Mouse (Mus musculus) stomach, postnatal 0 days (tissue): Measurements from ENCODE around the gene Dnaja1. TPM values are rescaled to one million over a fixed set of nuclear protein-coding genes. Genes with fewer than 3 reads are reported as not detected.

Source experiments
- ATAC-seq: fragments of 200-750 bp; cut with Nextera tagmentation; 2 replicates; pipeline ENCODE4 v1.8.0; 2017; ENCODE audit not compliant: low FRiP score, low TSS enrichment
- DNase-seq: peaks from one replicate; pipeline ENCODE4 v3.0.0-alpha.2; 2016; ENCODE audit warnings: low spot score
- H3K27ac ChIP-seq: fragments of 300-500 bp; sonication (generic); replicated peaks from 2 replicates; pipeline ENCODE4 v1.5.1; 2014; ENCODE audit warnings: mild to moderate bottlenecking, control low read depth
- H3K27me3 ChIP-seq: fragments of 300-500 bp; sonication (generic); 2 replicates; pipeline ENCODE4 v1.6.1; 2014; ENCODE audit warnings: low read length; ENCODE audit not compliant: control insufficient read depth, insufficient read depth
- H3K36me3 ChIP-seq: fragments of 300-500 bp; sonication (generic); 2 replicates; pipeline ENCODE4 v1.6.1; 2014; ENCODE audit warnings: low read length, mixed read lengths; ENCODE audit not compliant: control insufficient read depth, insufficient read depth
- H3K4me1 ChIP-seq: fragments of 300-500 bp; sonication (generic); replicated peaks from 2 replicates; pipeline ENCODE4 v1.6.1; 2014; ENCODE audit warnings: antibody characterized with exemption; ENCODE audit not compliant: control insufficient read depth, insufficient read depth
- H3K4me2 ChIP-seq: fragments of 300-500 bp; sonication (generic); replicated peaks from 2 replicates; pipeline ENCODE4 v1.6.1; 2014; ENCODE audit warnings: low read depth, mild to moderate bottlenecking, control low read depth, moderate library complexity
- H3K4me3 ChIP-seq: fragments of 300-500 bp; sonication (generic); 2 replicates; pipeline ENCODE4 v1.5.1; 2014; ENCODE audit warnings: low read depth, low read length, control low read depth
- H3K9ac ChIP-seq: fragments of 300-500 bp; sonication (generic); 2 replicates; pipeline ENCODE4 v1.6.1; 2014; ENCODE audit warnings: mild to moderate bottlenecking, low read length, control low read depth, mixed read lengths
- H3K9me3 ChIP-seq: fragments of 300-500 bp; sonication (generic); 2 replicates; pipeline ENCODE4 v1.6.1; 2016; ENCODE audit warnings: low read length; ENCODE audit not compliant: control insufficient read depth
- CTCF ChIP-seq: IDR thresholded peaks from 2 replicates; pipeline ENCODE4 v1.5.1; 2016; ENCODE audit warnings: antibody characterized with exemption, low read depth, mild to moderate bottlenecking, moderate library complexity
- EP300 ChIP-seq: optimal IDR thresholded peaks from 2 replicates; pipeline ENCODE3; 2016; ENCODE audit warnings: antibody characterized with exemption
- WGBS: fragments of 180-500 bp; shearing (Covaris S2); extraction: QIAGEN DNeasy Blood & Tissue Kit; methylation state at CpG from one replicate; pipeline ENCODE4 v1.1.7; 2014; 5-methylcytosine and 5-hydroxymethylcytosine counted together
- polyA plus RNA-seq: library from polyadenylated mRNA; unstranded; fragments of >200 nt; fragmentation: Nextera tagmentation; extraction: Ambion mirVana; gene quantifications from 2 replicates; pipeline ENCODE4 v1.2.1, GENCODE M21; 2015

Gene Dnaja1
- polyA plus RNA-seq, 1 experiment from 2014 or later = 203 TPM

DNA sequence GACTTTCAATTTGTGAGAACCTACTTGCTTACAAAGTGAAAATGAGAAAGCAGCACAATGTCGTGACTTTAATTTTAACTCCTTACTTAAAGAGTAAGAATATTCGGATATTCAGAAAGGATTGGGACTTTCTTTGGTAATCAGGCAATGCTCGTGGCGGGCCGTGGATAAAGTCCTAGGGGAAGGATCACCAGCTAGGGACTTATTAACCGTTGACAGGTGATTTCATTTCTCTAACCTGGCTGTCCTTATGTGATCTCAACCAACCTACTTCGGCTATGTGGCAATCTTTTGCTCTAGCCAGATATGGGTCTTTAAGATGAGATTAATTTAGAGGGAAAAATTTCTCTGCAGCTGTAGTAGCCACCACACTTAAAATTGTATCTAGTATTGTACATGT lies 3.2 kb downstream of the Dnaja1 start:
- Histone ChIP-seq H3K36me3 (peaks cover 12% of the 10 kb centered on the region), H3K4me2 (peak overlapping the region; percentile 64), H3K9ac (no peak overlapping the region), H3K27ac (no peak overlapping the region), H3K9me3 (no peaks in the 10 kb centered on the region), H3K27me3 (no peaks in the 10 kb centered on the region), H3K4me1 (peaks cover 5% of the 10 kb centered on the region), H3K4me3 (no peak overlapping the region)
- DNase-seq (no peak), ATAC-seq (no peak)
- no peak for TF ChIP-seq EP300
- no peak for TF ChIP-seq CTCF
- 63% methylated on average over 7 of the region's 7 CpGs for WGBS

DNA sequence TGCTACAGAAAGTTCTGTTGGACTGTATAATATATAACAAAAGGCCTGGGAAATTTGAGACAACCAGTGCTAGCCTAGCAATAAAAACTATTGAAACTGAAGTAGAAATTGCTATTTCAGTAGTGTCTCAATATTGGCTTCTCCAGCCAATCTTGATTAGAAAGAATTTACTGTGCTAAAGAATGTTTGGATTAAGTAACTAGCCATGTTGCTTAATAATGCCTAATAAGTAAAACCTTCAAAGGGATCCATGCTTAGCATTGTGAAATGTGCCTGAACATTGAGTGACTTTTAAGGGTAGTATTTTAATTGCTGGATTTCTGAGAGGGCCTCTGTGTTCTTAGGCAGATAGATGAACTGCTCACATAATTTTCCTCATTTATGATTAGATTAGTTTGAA lies 3.6 kb downstream of the Dnaja1 start:
- H3K4me2 ChIP-seq = no peak overlapping the region
- no peaks in the 10 kb centered on the region for H3K9me3 ChIP-seq
- DNase-seq (no peak), ATAC-seq (no peak)
- H3K27ac ChIP-seq = no peak overlapping the region
- H3K4me1 ChIP-seq = peaks cover 5% of the 10 kb centered on the region
- no peak for TF ChIP-seq EP300
- TF ChIP-seq CTCF = no peak
- H3K9ac ChIP-seq = no peak overlapping the region
- no peaks in the 10 kb centered on the region for H3K27me3 ChIP-seq
- peaks cover 12% of the 10 kb centered on the region for H3K36me3 ChIP-seq
- no peak overlapping the region for H3K4me3 ChIP-seq

DNA sequence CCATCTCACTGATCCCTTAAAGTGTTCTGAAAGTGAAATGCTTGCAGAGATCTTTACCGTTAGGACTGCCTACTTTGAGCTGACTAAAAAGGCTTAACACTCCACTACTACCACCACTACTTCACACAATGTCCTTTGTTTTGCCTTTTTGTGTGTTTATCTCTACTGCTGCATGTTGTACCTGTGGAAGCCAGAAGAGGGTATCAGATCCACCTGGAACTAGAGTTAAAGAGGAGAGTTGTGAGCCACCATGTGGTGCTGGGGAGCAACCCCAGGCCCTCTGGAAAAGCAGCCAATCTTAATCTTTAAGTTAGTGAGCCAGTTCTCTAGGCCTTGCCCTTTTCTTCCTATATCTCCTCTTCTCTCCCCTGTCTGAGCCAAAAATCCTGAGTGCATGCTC lies 5.3 kb downstream of the Dnaja1 start:
- no peak overlapping the region for H3K27ac ChIP-seq
- ATAC-seq (no peak), DNase-seq (no peak)
- TF ChIP-seq CTCF = peak; percentile 53
- TF ChIP-seq EP300 = no peak
- no peaks in the 10 kb centered on the region; the same call in 1 of the 2 replicates for H3K4me1 ChIP-seq
- H3K9me3 ChIP-seq = no peaks in the 10 kb centered on the region
- H3K36me3 ChIP-seq = peaks cover 19% of the 10 kb centered on the region
- no peak overlapping the region for H3K9ac ChIP-seq
- H3K27me3 ChIP-seq = no peaks in the 10 kb centered on the region
- WGBS = 79% methylated on average over 1 of the region's 1 CpGs
- no peak overlapping the region for H3K4me2 ChIP-seq
- H3K4me3 ChIP-seq = no peak overlapping the region

DNA sequence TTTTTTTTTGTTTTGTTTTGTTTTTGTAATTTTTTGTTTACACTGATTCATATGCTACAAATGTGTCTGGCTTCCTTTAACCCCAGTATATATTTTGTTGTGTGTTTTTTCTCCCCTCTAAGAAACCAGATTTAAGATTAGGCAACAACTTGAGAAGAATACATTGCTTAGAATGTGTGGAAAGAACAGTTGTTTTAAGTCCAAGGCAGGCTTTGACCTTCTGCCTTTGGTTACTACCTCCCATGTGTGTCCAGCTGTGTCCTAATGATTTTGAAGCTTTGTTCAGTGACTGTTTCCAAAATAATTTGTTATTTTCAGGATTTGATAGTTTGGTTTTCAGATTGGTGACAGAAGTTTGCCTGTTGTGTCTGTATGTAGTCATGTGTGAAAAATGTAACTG lies 9.3 kb downstream of the Dnaja1 start:
- H3K4me2 ChIP-seq = no peak overlapping the region
- no peaks in the 10 kb centered on the region for H3K9me3 ChIP-seq
- H3K27me3 ChIP-seq = no peaks in the 10 kb centered on the region
- H3K4me1 ChIP-seq = no peaks in the 10 kb centered on the region
- no peak for ATAC-seq
- H3K4me3 ChIP-seq = no peak overlapping the region
- H3K27ac ChIP-seq = no peak overlapping the region
- peaks cover 33% of the 10 kb centered on the region for H3K36me3 ChIP-seq
- H3K9ac ChIP-seq = no peak overlapping the region
- TF ChIP-seq CTCF (no peak), EP300 (no peak)
- no peak for DNase-seq

DNA sequence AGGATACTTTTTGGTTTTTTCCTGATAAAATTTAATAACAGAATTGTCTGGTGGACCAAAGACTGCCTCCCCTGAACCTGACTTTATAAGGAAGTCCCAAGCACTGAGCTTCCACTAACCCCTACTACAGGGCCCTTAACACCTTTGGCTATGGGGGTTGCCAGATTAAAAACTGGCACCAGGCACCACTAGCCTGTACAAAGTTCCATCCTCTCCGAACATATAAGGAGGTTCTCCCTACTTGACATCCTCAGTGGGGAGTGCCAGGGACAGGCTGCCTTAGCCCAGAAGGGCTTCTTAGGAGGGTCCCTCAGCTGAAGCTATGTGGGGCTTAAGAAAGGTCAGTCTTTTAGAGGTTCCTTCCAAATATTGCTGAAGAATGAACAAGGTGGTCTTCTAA lies 13.4 kb downstream of the Dnaja1 start:
- TF ChIP-seq EP300 (no peak), CTCF (no peak)
- no peaks in the 10 kb centered on the region for H3K4me1 ChIP-seq
- WGBS = 57% methylated on average over 1 of the region's 1 CpGs
- no peak overlapping the region for H3K4me2 ChIP-seq
- H3K27ac ChIP-seq = no peak overlapping the region
- no peak overlapping the region for H3K4me3 ChIP-seq
- DNase-seq (no peak), ATAC-seq (no peak)
- peaks cover 26% of the 10 kb centered on the region for H3K36me3 ChIP-seq
- H3K9ac ChIP-seq = no peak overlapping the region
- H3K27me3 ChIP-seq = no peaks in the 10 kb centered on the region
- H3K9me3 ChIP-seq = no peaks in the 10 kb centered on the region

DNA sequence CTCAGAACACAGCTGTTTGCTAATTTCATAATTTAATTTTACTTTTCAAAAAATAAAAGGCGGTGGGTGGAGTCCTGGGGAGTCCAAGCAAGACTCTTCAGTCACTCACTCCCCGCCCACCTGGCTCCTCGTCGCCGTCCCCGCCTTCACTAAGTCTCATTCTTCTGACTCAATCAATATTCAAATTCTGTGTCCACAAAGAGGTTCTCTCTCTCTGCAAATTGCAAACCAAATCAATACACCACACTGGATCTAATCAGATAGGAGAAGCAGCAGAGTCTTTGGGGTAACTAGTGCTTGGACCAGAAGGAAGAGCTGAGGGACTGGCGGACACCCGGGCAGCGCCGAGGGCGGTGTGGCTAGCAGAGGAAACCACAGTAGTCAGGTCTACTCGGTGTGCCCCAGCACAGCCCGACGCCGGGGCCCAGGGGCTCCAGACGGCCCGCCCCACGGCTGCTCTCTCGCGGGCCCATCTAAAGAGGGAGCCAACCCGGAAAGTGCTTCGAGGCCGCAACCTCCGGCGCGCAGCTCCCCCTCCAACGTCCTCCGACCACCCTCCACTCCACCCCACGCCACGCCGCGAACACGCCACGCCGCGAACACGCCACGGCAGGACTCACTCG lies 35.3 kb downstream of the Dnaja1 start:
- Histone ChIP-seq H3K9me3 (no peaks in the 10 kb centered on the region), H3K4me1 (no peaks in the 10 kb centered on the region), H3K9ac (peak overlapping the region; percentile 85), H3K27ac (peak overlapping the region; percentile 78), H3K27me3 (no peaks in the 10 kb centered on the region), H3K4me2 (peak overlapping the region; percentile 62), H3K4me3 (peak overlapping the region; percentile 79), H3K36me3 (peaks cover 10% of the 10 kb centered on the region; the same call in 1 of the 2 replicates)
- TF ChIP-seq EP300 = no peak
- TF ChIP-seq CTCF = no peak
- peak; percentile 76 for ATAC-seq
- WGBS = under 1% methylated on average over 31 of the region's 39 CpGs
- peak; percentile 51 for DNase-seq
